Mouse (Mus musculus): Measurements from ENCODE around the gene Tnfrsf4. TPM values are rescaled to one million over a fixed set of nuclear protein-coding genes. Genes with fewer than 3 reads are reported as not detected.

Tnfrsf4 gene
- polyA plus RNA-seq, 1 experiment from 2014 or later, result 0.81 TPM

DNA sequence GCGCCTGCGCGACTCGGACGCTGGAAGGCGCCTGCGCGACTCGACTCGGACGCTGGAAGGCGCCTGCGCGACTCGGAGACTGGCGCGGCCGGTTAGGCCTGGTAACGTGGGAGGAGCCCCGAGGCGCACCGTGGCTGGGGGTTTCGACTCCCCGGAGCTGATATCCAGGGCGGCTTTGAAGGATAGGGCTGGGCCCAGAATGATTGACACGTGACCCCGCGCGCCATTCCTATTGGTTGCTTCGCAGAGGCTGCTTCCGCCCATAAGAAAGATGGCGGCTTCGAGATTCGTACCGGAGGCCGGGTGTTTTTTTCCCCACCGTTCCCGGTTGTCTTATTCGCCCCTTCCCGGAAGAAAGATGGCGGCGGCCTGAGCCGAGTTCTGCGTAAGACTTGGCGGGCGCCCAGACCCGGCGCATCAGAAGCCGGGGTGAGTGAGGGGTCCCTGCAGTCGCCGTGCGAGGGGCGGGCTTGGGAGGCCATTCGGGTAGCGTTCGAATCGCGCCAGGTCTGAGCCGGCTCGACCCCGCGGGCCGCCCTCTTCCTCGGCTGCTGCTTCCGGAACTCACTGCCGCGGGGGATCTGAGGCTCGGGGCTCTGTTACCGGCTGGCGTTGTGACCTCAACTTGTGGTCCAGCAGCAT is 20.6 kb upstream of the Tnfrsf4 start:
- Histone ChIP-seq H3K36me3 (peaks cover 24% of the 10 kb centered on the region), H3K27ac (peak overlapping the region; percentile 64), H3K4me3 (peak overlapping the region; percentile 81), H3K9me3 (no peaks in the 10 kb centered on the region), H3K4me2 (replicated peaks) (peak overlapping the region; percentile 78), H3K9ac (peak overlapping the region; percentile 83), H3K4me1 (peaks cover 24% of the 10 kb centered on the region), H3K27me3 (replicated peaks) (no peaks in the 10 kb centered on the region)
- ATAC-seq (ENCODE audit: low FRiP score, low read depth), result peak; percentile 84
- under 1% methylated on average over 70 of the region's 70 CpGs for WGBS

DNA sequence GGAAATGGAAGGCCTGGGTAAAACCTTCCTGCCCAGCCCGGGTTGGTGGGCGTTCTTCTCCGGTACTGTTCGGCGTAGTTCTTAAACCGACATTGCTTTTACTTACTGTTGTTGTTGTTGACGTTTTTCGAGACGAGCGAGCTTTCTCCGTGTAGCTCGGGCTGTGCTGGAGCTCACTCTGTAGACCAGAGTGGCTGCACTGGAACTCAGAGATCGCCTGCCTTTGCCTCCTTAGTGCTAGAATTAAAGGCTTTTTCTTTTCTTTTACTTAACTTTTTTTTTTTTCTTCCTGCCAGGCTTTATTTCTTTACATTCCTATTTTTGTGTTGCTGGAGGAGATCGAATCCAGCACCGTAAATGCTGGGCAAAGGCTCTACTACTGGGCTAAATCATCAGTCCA is 20.0 kb upstream of the Tnfrsf4 start:
- ATAC-seq (ENCODE audit: low FRiP score, low read depth), result no peak
- Histone ChIP-seq H3K4me1 (peaks cover 24% of the 10 kb centered on the region), H3K27me3 (replicated peaks) (no peaks in the 10 kb centered on the region), H3K9me3 (no peaks in the 10 kb centered on the region), H3K4me3 (peak overlapping the region; percentile 81), H3K4me2 (replicated peaks) (peak overlapping the region; percentile 78), H3K9ac (peak overlapping the region; percentile 83), H3K27ac (peak overlapping the region; percentile 64), H3K36me3 (peaks cover 28% of the 10 kb centered on the region)
- 5% methylated on average over 15 of the region's 15 CpGs for WGBS

DNA sequence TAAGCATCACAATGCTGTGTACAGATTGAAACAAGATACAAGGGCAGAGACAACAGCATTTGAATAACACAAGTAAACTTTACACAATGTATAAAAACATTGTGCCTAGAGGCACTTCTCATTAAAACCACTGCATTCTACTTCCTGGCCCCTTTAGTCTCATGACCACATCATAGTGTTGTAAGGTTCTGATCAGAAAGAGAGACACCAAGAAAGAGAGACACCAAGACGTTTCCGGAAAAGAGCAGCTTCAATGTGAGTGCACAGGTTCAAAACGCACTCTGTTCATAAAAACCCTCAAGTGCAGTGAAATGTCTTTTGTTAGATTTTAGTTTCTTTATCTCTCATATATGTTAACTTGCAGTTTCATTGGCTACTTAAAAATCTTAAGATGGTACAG is 9.5 kb upstream of the Tnfrsf4 start:
- peaks cover 92% of the 10 kb centered on the region for H3K36me3 ChIP-seq
- WGBS, result 97% methylated on average over 3 of the region's 3 CpGs
- no peak overlapping the region for H3K27ac ChIP-seq
- no peaks in the 10 kb centered on the region for H3K4me1 ChIP-seq
- no peak for ATAC-seq (ENCODE audit: low FRiP score, low read depth)
- H3K9me3 ChIP-seq, result no peaks in the 10 kb centered on the region
- no peaks in the 10 kb centered on the region for H3K27me3 ChIP-seq (replicated peaks)
- H3K9ac ChIP-seq, result no peak overlapping the region
- H3K4me3 ChIP-seq, result no peak overlapping the region
- H3K4me2 ChIP-seq (replicated peaks), result no peak overlapping the region

DNA sequence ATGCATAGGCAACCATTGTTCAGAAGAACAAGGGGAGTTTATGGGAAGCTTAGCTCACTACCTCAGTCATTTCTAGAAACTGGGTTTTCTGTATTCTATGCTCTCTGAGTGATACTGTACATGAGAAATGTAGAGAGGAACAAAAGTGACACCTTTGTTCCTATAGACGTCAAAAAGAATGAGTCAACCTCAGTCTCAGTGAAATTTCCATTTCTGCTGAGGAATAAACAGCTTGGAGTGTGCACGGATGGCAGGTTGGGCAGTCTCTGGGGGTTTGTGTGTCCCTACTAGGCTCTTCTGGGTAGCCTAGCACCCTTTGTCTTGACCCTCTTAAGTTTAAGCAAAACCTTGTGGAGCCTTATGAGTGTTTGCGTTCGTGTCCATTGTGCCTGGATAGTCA is 5.3 kb upstream of the Tnfrsf4 start:
- WGBS, result 94% methylated on average over 4 of the region's 4 CpGs
- Histone ChIP-seq H3K9me3 (no peaks in the 10 kb centered on the region), H3K4me3 (no peak overlapping the region), H3K27me3 (replicated peaks) (no peaks in the 10 kb centered on the region), H3K4me2 (replicated peaks) (no peak overlapping the region), H3K9ac (no peak overlapping the region), H3K4me1 (no peaks in the 10 kb centered on the region), H3K36me3 (peaks cover 92% of the 10 kb centered on the region), H3K27ac (no peak overlapping the region)
- ATAC-seq (ENCODE audit: low FRiP score, low read depth), result no peak

DNA sequence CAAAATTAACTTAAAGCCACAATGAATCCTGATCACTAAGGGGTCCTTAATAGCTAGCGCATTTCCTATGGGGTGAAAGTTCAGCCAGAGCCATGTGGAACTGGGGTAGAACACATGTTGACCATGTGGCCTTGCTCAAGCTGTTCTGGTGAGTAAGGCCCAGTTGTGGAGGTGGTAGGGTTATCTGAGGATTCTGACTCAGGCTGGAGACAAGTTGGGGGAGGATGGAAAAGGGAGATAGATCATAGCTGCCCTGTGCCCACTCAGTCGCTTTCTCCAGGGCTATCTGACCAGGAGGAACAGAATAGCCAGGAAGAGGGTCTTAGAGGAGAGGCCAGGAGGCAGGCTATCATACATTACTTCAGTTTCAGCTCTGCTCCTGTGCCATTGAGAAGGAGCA is 793 bp downstream of the Tnfrsf4 start:
- H3K4me2 ChIP-seq (replicated peaks), result no peak overlapping the region
- 90% methylated on average over 2 of the region's 2 CpGs for WGBS
- no peak overlapping the region for H3K27ac ChIP-seq
- no peaks in the 10 kb centered on the region for H3K27me3 ChIP-seq (replicated peaks)
- no peak overlapping the region for H3K4me3 ChIP-seq
- ATAC-seq (ENCODE audit: low FRiP score, low read depth), result no peak
- H3K4me1 ChIP-seq, result no peaks in the 10 kb centered on the region
- no peak overlapping the region for H3K9ac ChIP-seq
- H3K36me3 ChIP-seq, result peaks cover 52% of the 10 kb centered on the region
- no peaks in the 10 kb centered on the region for H3K9me3 ChIP-seq

DNA sequence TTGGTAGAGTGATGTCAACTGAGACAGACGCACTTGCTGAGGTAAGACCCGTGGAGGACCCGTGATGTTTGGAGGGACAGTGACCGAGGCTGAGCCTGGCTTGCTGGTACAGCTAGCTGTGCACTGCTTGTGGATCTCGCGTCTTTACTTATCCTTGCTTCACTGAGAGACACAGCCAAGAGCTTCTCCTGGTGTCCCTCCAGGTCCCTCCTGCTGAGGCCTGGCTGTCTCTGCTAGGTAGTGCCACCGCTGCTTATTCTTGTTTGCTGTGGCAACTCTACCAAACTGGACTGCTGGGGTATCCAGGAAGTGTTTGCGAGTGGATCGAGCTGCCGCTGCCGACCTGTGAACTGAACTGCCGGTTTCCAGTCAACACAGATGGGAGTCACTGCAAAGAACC is 6.1 kb downstream of the Tnfrsf4 start:
- WGBS, result 92% methylated on average over 12 of the region's 12 CpGs
- Histone ChIP-seq H3K9ac (no peak overlapping the region), H3K27ac (no peak overlapping the region), H3K27me3 (replicated peaks) (no peaks in the 10 kb centered on the region), H3K4me1 (no peaks in the 10 kb centered on the region), H3K4me3 (no peak overlapping the region), H3K36me3 (peaks cover 11% of the 10 kb centered on the region), H3K9me3 (no peaks in the 10 kb centered on the region), H3K4me2 (replicated peaks) (no peak overlapping the region)
- no peak for ATAC-seq (ENCODE audit: low FRiP score, low read depth)

DNA sequence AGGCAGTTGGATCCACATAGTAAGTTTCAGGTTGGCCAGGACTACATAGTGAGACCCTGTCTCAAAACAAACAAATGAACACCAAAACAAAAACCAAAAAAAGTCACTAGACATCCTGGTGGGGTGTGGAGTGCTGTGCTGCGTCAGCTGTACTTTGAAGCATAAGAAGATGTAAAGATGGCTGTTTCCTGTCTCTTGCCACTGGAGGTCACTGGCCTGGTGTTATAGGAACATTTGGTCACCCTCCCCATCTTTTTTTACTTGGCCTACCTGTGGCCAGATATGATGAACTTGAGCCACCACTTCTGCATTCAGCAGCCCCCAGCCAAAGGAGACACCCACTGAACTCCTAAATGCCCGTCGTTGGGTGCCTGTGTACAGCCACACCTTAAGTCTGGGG is 7.7 kb downstream of the Tnfrsf4 start:
- Histone ChIP-seq H3K9me3 (no peaks in the 10 kb centered on the region), H3K4me1 (no peaks in the 10 kb centered on the region), H3K27ac (no peak overlapping the region), H3K9ac (no peak overlapping the region), H3K36me3 (peaks cover 15% of the 10 kb centered on the region), H3K4me2 (replicated peaks) (no peak overlapping the region), H3K27me3 (replicated peaks) (no peaks in the 10 kb centered on the region), H3K4me3 (no peak overlapping the region)
- 82% methylated on average over 3 of the region's 3 CpGs for WGBS
- no peak for ATAC-seq (ENCODE audit: low FRiP score, low read depth)

DNA sequence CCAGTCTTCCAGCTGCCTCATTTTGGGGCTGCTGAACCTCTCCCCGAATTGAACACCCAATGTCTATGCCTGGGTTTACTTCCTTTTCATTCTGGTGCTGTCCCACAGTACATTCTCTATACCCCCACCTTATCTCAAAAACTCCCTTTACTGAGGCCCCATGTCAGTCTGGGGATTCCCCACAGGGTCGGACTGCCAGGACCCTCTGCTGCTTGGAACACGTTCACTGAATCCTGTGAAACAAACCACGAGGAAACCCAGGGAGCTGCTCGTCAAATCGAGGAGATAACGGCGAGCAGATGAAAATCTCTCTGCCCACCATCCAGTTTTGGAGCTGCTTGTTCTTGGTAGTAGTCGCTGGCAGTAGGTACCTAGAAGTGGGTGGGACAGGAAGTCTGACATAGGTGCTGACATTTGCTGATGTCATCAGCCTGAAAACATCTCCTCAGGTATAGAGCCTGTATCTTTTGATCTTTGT is 8.3 kb downstream of the Tnfrsf4 start:
- Histone ChIP-seq H3K27ac (no peak overlapping the region), H3K4me2 (replicated peaks) (no peak overlapping the region), H3K4me1 (no peaks in the 10 kb centered on the region), H3K36me3 (peaks cover 17% of the 10 kb centered on the region; the same call in 1 of the 2 replicates), H3K9me3 (no peaks in the 10 kb centered on the region), H3K27me3 (replicated peaks) (no peaks in the 10 kb centered on the region), H3K9ac (no peak overlapping the region), H3K4me3 (no peak overlapping the region)
- WGBS, result 85% methylated on average over 9 of the region's 9 CpGs
- no peak for ATAC-seq (ENCODE audit: low FRiP score, low read depth)

DNA sequence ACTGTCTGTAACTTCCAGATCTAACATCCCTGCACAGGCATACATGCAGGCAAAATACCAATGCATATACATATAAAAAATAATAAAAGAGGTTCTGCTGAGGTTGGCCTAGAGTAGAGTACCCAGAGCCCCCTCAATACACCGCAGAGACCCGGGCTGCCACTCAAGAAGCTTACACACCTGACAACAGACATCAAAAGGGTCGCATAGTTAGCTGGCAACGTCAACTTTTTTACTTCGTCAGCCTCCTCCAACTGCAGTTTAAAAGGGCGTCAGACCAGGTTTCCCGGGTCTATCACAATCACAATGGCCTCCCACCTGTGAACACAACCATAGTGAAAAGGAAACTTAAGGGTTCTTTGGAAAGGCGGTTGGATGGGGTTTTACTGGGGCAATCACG is 9.9 kb downstream of the Tnfrsf4 start:
- H3K9me3 ChIP-seq, result no peaks in the 10 kb centered on the region
- no peak overlapping the region for H3K4me3 ChIP-seq
- H3K4me1 ChIP-seq, result no peaks in the 10 kb centered on the region
- H3K9ac ChIP-seq, result no peak overlapping the region
- no peak for ATAC-seq (ENCODE audit: low FRiP score, low read depth)
- peaks cover 29% of the 10 kb centered on the region; the same call in 1 of the 2 replicates for H3K36me3 ChIP-seq
- H3K27ac ChIP-seq, result no peak overlapping the region
- H3K27me3 ChIP-seq (replicated peaks), result no peaks in the 10 kb centered on the region
- H3K4me2 ChIP-seq (replicated peaks), result no peak overlapping the region
- 76% methylated on average over 9 of the region's 9 CpGs for WGBS

DNA sequence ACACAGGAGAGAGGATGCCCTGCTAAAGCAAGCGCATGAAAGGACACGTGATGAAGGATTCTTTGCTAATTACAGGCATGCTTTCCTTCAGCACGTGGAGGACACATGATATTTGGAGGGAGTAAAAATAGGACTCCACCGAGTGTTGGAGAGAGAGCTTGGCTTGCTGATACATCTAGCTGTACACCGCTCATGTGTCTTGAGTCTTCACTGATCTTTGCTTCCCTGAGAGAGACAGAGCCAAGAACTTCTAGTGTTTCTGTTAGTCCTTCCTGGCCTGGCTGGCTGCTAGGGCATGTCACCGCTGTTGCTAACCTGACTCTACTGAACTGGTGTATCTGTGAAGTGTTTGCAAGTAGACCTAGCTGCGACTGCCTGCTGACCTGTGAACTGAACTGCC is 10.5 kb downstream of the Tnfrsf4 start:
- Histone ChIP-seq H3K27ac (no peak overlapping the region), H3K9me3 (no peaks in the 10 kb centered on the region), H3K4me1 (no peaks in the 10 kb centered on the region), H3K4me3 (no peak overlapping the region), H3K4me2 (replicated peaks) (no peak overlapping the region), H3K27me3 (replicated peaks) (no peaks in the 10 kb centered on the region), H3K36me3 (peaks cover 30% of the 10 kb centered on the region; the same call in 1 of the 2 replicates), H3K9ac (no peak overlapping the region)
- WGBS, result 93% methylated on average over 7 of the region's 7 CpGs
- no peak for ATAC-seq (ENCODE audit: low FRiP score, low read depth)

DNA sequence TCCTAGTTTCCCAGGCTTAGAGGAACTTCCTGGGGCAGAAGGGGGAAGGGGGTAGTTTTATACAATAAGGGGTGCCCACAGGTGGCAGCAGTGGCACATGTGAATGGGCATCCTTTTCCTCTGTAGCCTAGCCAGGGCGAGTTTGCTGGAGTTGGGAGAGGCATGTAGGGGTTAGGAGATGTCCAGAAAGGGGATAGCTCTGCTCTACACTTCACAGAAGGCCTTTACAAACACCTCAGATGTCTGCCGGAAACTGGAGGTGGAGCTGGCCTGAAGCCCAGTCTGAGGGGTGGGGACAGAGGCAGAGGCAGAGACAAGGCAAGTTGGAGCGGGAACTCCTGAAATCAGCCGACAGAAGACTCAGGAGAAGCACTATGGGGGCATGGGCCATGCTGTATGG is 12.4 kb downstream of the Tnfrsf4 start, which contains the start of gene Tnfrsf18:
Gene Tnfrsf18 (plus strand): TSS at position 152 of the 400 bp plus-strand sequence.
- no peak within 1 kb of the TSS for H3K4me3 ChIP-seq
- ATAC-seq (ENCODE audit: low FRiP score, low read depth), result no peak
- H3K27me3 ChIP-seq (replicated peaks), result no peaks in the 10 kb centered on the region
- WGBS, result 73% methylated on average over 4 of the region's 4 CpGs
- peaks cover 11% of the 10 kb centered on the region for H3K4me1 ChIP-seq
- H3K4me2 ChIP-seq (replicated peaks), result no peak within 1 kb of the TSS
- no peak within 1 kb of the TSS for H3K9ac ChIP-seq
- H3K36me3 ChIP-seq, result peaks cover 27% of the 10 kb centered on the region; the same call in 1 of the 2 replicates
- no peaks in the 10 kb centered on the region for H3K9me3 ChIP-seq
- no peak within 1 kb of the TSS for H3K27ac ChIP-seq

DNA sequence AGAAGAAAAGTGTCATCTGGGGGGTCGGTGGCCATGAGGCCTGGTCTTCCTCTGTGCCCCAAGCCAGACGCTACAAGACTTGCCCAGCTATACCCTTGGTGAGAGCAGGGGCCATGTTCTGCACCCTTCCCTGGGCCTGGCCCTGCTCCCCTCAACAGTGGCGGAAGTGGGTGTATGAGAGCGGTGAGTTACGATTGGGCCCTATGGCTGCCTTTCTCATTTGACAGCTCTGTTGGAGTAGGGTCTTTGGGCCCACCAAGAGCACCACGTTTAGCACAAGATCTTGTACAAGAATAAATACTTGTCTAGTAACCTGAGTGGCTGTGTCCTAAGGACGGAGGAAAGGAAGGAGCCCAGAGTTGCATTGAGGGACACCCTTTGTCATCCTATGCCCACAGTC is 14.9 kb downstream of the Tnfrsf4 start:
- WGBS, result 93% methylated on average over 7 of the region's 7 CpGs
- Histone ChIP-seq H3K27ac (no peak overlapping the region), H3K36me3 (peaks cover 27% of the 10 kb centered on the region; the same call in 1 of the 2 replicates)

DNA sequence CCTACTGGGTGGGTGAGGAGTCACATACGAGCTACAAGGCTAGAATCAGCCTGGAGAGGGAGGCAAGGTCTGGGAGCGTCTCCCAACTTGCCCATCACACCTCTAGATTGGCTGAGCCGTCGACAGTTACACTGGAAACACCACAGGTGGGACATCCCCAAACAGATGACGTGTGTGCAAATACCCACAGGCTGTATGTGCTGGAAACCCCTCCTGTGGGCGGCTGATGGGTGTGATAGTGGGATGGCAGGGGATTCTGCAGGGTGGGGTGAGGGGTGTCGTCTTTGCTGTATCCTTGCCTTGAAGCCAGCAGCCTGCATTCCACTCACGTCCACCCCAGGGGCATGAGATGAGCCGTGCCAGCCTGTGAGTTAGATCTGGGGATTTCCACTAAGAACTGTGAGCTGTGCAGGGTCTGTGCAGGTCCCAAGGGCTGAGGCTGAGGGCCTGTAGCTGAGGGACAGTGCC is 17.0 kb downstream of the Tnfrsf4 start:
- H3K4me2 ChIP-seq (replicated peaks), result peak overlapping the region; percentile 72
- peaks cover 37% of the 10 kb centered on the region for H3K4me1 ChIP-seq
- H3K27me3 ChIP-seq (replicated peaks), result peaks cover 17% of the 10 kb centered on the region
- H3K9me3 ChIP-seq, result no peaks in the 10 kb centered on the region
- 71% methylated on average over 9 of the region's 9 CpGs for WGBS
- ATAC-seq (ENCODE audit: low FRiP score, low read depth), result 0 out of 2 replicates have a peak, but pooled peaks have one; percentile 2
- peak overlapping the region; percentile 58 for H3K9ac ChIP-seq
- H3K27ac ChIP-seq, result no peak overlapping the region
- peaks cover 24% of the 10 kb centered on the region; the same call in 1 of the 2 replicates for H3K36me3 ChIP-seq
- peak overlapping the region; percentile 45 for H3K4me3 ChIP-seq

More for the DNA sequence above, 14.9 kb downstream of the Tnfrsf4 start:
- no peaks in the 10 kb centered on the region for H3K27me3 ChIP-seq (replicated peaks)
- no peak for ATAC-seq (ENCODE audit: low FRiP score, low read depth)
- no peak overlapping the region for H3K4me2 ChIP-seq (replicated peaks)
- no peak overlapping the region for H3K4me3 ChIP-seq
- peaks cover 29% of the 10 kb centered on the region for H3K4me1 ChIP-seq
- H3K9ac ChIP-seq, result no peak overlapping the region
- no peaks in the 10 kb centered on the region for H3K9me3 ChIP-seq
